Comparison of ENCODE assay signal across 8 mouse cellular contexts in genomic region chr2:11099834-11100622, GRCm38 (mm10).
DNase-seq lines count a peak whose midpoint lies in the region; ATAC-seq and TF ChIP-seq lines count a peak whose summit lies in the region.
"Not testable (repeated sequence)": the region's sequence is repeated elsewhere in the genome, so short reads cannot be mapped to it uniquely, and the experiment has no call there.

No protein-coding gene starts in this region.

- peak; percentile 50; the same call in 1 of the 2 replicates for ATAC-seq in forebrain, postnatal 0 days
- peak; percentile 85 for ATAC-seq in hindbrain, embryonic 15.5 days (ENCODE audit: low FRiP score, low read depth)
- peak; percentile 67; the same call in 1 of the 2 replicates for ATAC-seq in limb, embryonic 11.5 days (ENCODE audit: insufficient number of reproducible peaks, low FRiP score, low TSS enrichment, low read depth)
- ATAC-seq in neural tube, embryonic 11.5 days (ENCODE audit: insufficient read depth, low FRiP score, low TSS enrichment), result peak; percentile 65; the same call in 1 of the 2 replicates

- H3K4me1 ChIP-seq in E14TG2a.4 (replicated peaks; ENCODE audit: low read depth, low read length); forebrain, postnatal 0 days (ENCODE audit: insufficient read depth); hindbrain, embryonic 15.5 days (replicated peaks); limb, embryonic 11.5 days (ENCODE audit: control insufficient read depth, insufficient read depth, low read length); neural tube, embryonic 11.5 days (ENCODE audit: control insufficient read depth, insufficient read depth, low read length): not testable (repeated sequence)

- peak overlapping the region; percentile 41 for H3K4me2 ChIP-seq in forebrain, postnatal 0 days (ENCODE audit: low read depth)
- H3K4me2 ChIP-seq in hindbrain, embryonic 15.5 days, result peak overlapping the region; percentile 59
- peak overlapping the region; percentile 29 for H3K4me2 ChIP-seq in limb, embryonic 11.5 days (ENCODE audit: low read depth, severe bottlenecking)
- peak overlapping the region; percentile 29; the same call in 1 of the 2 replicates for H3K4me2 ChIP-seq in neural tube, embryonic 11.5 days (ENCODE audit: low read depth)

- not testable (repeated sequence) for H3K27ac ChIP-seq in forebrain, postnatal 0 days (ENCODE audit: low read depth, low read length); hindbrain, embryonic 15.5 days (replicated peaks); limb, embryonic 11.5 days (replicated peaks; ENCODE audit: low read depth, low read length); neural tube, embryonic 11.5 days (ENCODE audit: low read depth, low read length)

- TF ChIP-seq CTCF in E14TG2a.4 (conservative IDR thresholded peaks at IDR 0.05; ENCODE audit: low read length); forebrain, postnatal 0 days (IDR thresholded peaks at IDR 0.05; ENCODE audit: low read depth): not testable (repeated sequence)

- DNase-seq in embryo, embryonic 10 days (ENCODE audit: low spot score), result peak; percentile 55
- peak; percentile 9 for DNase-seq in forebrain, postnatal 0 days
- peak; percentile 55 for DNase-seq in limb, embryonic 11.5 days (ENCODE audit: low spot score)
- DNase-seq in lung, postnatal 10 days, result peak; percentile 9
- peak; percentile 52 for DNase-seq in neural tube, embryonic 11.5 days (ENCODE audit: low spot score)
- DNase-seq in telencephalon, adult 2 months (ENCODE audit: low read depth, low spot score), result peak; percentile 1

- not testable (repeated sequence) for H3K9ac ChIP-seq in forebrain, postnatal 0 days; limb, embryonic 11.5 days (ENCODE audit: low read length); neural tube, embryonic 11.5 days (ENCODE audit: low read length)
- H3K9ac ChIP-seq in hindbrain, embryonic 15.5 days, result 0 out of 2 replicates have a peak overlapping the region, but pooled peaks have one; percentile 25

- not testable (repeated sequence) for H3K36me3 ChIP-seq in E14TG2a.4 (ENCODE audit: insufficient read depth, low read length); forebrain, postnatal 0 days (ENCODE audit: insufficient read depth); hindbrain, embryonic 15.5 days; limb, embryonic 11.5 days (ENCODE audit: control insufficient read depth, insufficient read depth, low read length); neural tube, embryonic 11.5 days (ENCODE audit: control insufficient read depth, insufficient read depth, low read length)

- H3K27me3 ChIP-seq in E14TG2a.4 (ENCODE audit: insufficient read depth, low read length); forebrain, postnatal 0 days (ENCODE audit: insufficient read depth, low read length); hindbrain, embryonic 15.5 days; limb, embryonic 11.5 days (ENCODE audit: control insufficient read depth, insufficient read depth, low read length); neural tube, embryonic 11.5 days (ENCODE audit: control insufficient read depth, insufficient read depth, low read length): not testable (repeated sequence)

- H3K4me3 ChIP-seq in E14TG2a.4 (replicated peaks; ENCODE audit: low read length), result peak overlapping the region; percentile 49; the same call in 1 of the 2 replicates
- peak overlapping the region; percentile 24; the same call in 1 of the 2 replicates for H3K4me3 ChIP-seq in forebrain, postnatal 0 days (ENCODE audit: low read depth, low read length)
- H3K4me3 ChIP-seq in hindbrain, embryonic 15.5 days, result peak overlapping the region; percentile 35
- H3K4me3 ChIP-seq in limb, embryonic 11.5 days (ENCODE audit: low read depth, low read length), result 0 out of 2 replicates have a peak overlapping the region, but pooled peaks have one; percentile 3
- 0 out of 2 replicates have a peak overlapping the region, but pooled peaks have one; percentile 8 for H3K4me3 ChIP-seq in neural tube, embryonic 11.5 days (ENCODE audit: low read depth, low read length)

- WGBS in forebrain, postnatal 0 days, result 43% methylated on average over 33 of the region's 34 CpGs
- WGBS in hindbrain, embryonic 15.5 days, result 47% methylated on average over 34 of the region's 34 CpGs
- WGBS in limb, embryonic 11.5 days, result 47% methylated on average over 33 of the region's 34 CpGs
- WGBS in neural tube, embryonic 11.5 days, result 45% methylated on average over 33 of the region's 34 CpGs

- peaks cover 60% of the 10 kb centered on the region for H3K9me3 ChIP-seq in E14TG2a.4 (ENCODE audit: low read length)
- not testable (repeated sequence) for H3K9me3 ChIP-seq in forebrain, postnatal 0 days (ENCODE audit: low read length); hindbrain, embryonic 15.5 days; limb, embryonic 11.5 days (ENCODE audit: control insufficient read depth, low read length); neural tube, embryonic 11.5 days (ENCODE audit: control insufficient read depth, low read length)

Comparison
In these comparisons a context has a peak if more than half of its experiments do, and no peak if none do; other contexts are left out.
1. DNase-seq: peak in every context shown above with its lines; median percentile 55 in embryo, embryonic 10 days; 55 in limb, embryonic 11.5 days; 52 in neural tube, embryonic 11.5 days; 9 in forebrain, postnatal 0 days; 9 in lung, postnatal 10 days; 1 in telencephalon, adult 2 months.